Mouse (Mus musculus): ENCODE data around the gene Dhps.
A peak's percentile ranks its signal among the peaks of the same experiment; 100 is the strongest.

Dhps gene

GRCm38 (mm10) chr8:85062603-85063002 lies 9.0 kb upstream of the Dhps start:
- DNase-seq (ENCODE audit: low read depth) = no peak

- no peak for DNase-seq (ENCODE audit: low read depth)
These were observed 6.3 kb upstream of the Dhps start for GRCm38 (mm10) chr8:85065213-85065612.

GRCm38 (mm10) chr8:85067155-85067554 lies 4.4 kb upstream of the Dhps start:
- DNase-seq (ENCODE audit: low read depth) = no peak

DNA sequence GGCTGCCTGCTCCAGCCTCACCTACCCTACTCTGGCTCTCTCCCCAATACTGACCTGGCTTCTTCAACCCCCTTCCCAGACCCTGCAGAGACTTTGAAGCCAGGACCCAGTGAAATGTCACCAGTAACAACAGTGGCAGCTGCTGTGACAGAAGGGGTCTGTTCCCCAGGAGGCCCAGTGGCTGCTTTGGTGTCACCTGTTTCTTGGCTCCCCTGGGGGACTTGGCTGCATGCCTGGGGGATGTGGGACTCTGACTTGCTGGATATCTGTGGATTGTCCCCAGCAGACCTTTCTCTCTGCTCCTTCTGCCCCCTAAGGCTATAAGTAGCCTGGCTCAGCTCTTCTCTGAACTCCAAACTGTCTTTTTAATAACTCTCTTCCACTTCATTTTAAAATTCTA lies 3.6 kb upstream of the Dhps start, which contains the start of gene Gm5741:
Gm5741 (minus strand) TSS at position 1 of the 400 bp plus-strand sequence.
- DNase-seq (ENCODE audit: low read depth) = no peak

- no peak for DNase-seq (ENCODE audit: low read depth)
These were observed 516 bp upstream of the Dhps start for GRCm38 (mm10) chr8:85071041-85071440.

GRCm38 (mm10) chr8:85072364-85072929 lies 890 bp downstream of the Dhps start:
- no peak for DNase-seq (ENCODE audit: low read depth)

- DNase-seq (ENCODE audit: low read depth) = no peak
These were observed 1.6 kb downstream of the Dhps start for GRCm38 (mm10) chr8:85073041-85073612.

GRCm38 (mm10) chr8:85074167-85074566 lies 2.6 kb downstream of the Dhps start:
- DNase-seq (ENCODE audit: low read depth) = no peak

DNA sequence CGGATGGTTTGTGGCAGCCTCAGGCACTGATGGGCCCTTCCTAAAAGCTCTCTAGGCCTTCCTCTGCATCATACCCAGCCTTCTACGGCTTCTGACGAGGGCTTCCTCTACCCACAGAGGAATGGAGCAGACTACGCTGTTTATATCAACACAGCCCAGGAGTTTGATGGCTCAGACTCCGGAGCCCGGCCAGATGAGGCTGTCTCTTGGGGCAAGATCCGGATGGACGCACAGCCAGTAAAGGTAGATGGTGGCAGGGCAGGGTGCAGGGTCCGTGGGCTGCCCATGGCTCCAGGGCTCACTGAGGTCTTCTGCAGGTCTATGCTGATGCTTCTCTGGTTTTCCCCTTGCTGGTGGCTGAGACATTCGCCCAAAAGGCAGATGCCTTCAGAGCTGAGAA lies 3.1 kb downstream of the Dhps start:
- DNase-seq (ENCODE audit: low read depth) = no peak

DNA sequence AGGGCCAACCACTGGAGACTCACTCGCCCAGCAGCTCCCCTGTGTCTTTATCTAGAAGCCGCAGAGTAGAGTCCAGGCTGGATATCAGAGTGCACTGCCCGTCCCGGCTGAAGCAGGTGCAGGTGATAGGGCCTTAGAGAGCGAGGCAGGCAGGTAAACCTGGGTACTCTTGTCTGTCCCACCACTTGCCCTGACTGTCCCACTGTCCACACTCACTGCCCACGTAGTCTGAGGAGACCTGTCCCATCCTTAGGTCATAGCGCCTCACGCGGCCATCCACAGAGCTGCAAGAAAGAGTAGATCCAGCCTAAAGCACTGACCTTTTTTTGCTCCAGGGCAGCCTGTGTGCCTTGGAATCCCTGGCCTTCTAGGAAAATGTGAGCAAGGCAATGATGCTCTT lies 4.4 kb downstream of the Dhps start:
- DNase-seq (ENCODE audit: low read depth) = no peak

GRCm38 (mm10) chr8:85076993-85077392 lies 5.4 kb downstream of the Dhps start:
- DNase-seq (ENCODE audit: low read depth) = peak; percentile 90

- no peak for DNase-seq (ENCODE audit: low read depth)
These were observed 8.6 kb downstream of the Dhps start for GRCm38 (mm10) chr8:85080214-85080531.

DNA sequence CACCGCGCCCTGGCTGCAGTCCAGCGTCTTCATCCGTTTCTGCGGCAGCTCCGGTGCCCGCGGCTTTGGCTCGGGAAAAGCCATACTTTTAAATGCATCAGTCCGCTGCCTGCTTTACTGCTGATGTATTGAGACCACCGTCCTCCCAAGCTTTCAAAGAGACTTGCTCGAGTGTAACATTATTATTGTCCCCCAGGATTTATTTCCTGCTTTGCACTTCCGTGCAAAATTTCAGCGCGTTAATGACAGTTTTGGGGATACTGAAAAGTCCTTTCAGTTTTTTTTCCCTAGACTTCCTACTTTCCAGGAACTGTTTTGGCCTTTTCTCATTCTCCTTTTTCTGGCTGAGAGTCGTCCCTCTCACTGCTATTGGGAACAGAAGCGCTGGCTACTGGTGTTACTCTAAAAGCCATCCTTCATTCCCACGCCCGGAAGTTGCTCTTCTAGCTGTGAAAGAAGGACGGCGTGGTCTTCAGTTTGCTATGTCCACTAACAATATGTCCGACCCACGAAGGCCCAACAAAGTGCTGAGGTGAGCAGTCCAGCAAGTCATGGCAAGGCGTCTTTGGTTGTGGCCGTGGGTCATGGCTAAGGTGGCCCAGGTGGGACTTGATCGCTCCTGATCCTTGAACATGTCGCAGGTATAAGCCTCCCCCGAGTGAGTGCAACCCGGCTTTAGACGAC lies 9.1 kb downstream of the Dhps start, which contains the start of gene Wdr83os:
Wdr83os (plus strand) TSS at position 209 of the 684 bp plus-strand sequence.
- peak; percentile 93 for DNase-seq (ENCODE audit: low read depth)

GRCm38 (mm10) chr8:85081216-85081555 lies 9.6 kb downstream of the Dhps start, which contains the start of gene Wdr83:
Gene Wdr83 (minus strand): TSS chr8:85081306.
- DNase-seq (ENCODE audit: low read depth) = peak; percentile 83

- peak; percentile 45 for DNase-seq (ENCODE audit: low read depth)
These were observed 10.6 kb downstream of the Dhps start for GRCm38 (mm10) chr8:85082169-85082568.

GRCm38 (mm10) chr8:85083108-85083813 lies 11.7 kb downstream of the Dhps start, which contains the start of gene Man2b1:
Gene Man2b1 (plus strand): TSS chr8:85083270.
- DNase-seq (ENCODE audit: low read depth) = peak; percentile 96

DNA sequence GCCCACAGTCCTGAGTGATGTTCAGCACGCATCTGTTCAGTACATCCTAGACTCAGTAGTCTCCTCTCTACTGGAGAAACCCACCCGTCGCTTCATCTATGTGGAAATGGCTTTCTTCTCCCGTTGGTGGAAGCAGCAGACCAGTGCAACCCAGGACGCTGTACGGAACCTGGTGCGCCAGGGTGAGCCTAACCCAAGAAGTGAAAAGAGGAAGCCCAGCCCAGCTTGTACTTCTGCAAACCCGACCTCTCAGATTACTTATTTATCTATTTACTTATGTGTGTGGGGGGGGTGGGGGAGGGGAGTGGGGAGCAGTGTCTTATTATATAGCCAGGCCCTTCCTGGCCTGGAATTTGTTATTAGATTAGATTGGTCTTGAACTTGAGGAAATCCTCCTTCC lies 13.1 kb downstream of the Dhps start:
- no peak for DNase-seq (ENCODE audit: low read depth)

GRCm38 (mm10) chr8:85086238-85086637 lies 14.7 kb downstream of the Dhps start:
- peak; percentile 67 for DNase-seq (ENCODE audit: low read depth)

DNA sequence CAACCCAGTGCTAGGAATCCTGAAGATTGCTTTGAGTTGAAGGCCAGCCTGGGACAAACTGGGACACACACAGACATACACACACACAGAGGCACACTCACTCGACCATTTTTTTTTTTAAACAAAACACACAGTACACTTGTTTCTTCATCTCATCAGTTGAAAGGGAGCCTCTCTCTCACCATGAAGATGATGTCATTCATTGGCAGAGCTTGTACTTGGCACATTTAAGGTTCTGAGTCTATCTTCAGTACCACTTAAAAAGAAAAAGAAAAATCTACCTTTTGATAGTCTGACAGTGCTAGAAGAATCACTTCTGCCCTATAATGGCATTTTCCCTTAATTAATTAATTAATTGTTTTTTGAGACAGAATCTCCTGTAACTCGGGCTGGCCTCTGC lies 17.2 kb downstream of the Dhps start:
- DNase-seq (ENCODE audit: low read depth) = no peak

- no peak for DNase-seq (ENCODE audit: low read depth)
These were observed 19.3 kb downstream of the Dhps start for GRCm38 (mm10) chr8:85090856-85091255.

GRCm38 (mm10) chr8:85091526-85092090 lies 20.1 kb downstream of the Dhps start:
- no peak for DNase-seq (ENCODE audit: low read depth)

DNA sequence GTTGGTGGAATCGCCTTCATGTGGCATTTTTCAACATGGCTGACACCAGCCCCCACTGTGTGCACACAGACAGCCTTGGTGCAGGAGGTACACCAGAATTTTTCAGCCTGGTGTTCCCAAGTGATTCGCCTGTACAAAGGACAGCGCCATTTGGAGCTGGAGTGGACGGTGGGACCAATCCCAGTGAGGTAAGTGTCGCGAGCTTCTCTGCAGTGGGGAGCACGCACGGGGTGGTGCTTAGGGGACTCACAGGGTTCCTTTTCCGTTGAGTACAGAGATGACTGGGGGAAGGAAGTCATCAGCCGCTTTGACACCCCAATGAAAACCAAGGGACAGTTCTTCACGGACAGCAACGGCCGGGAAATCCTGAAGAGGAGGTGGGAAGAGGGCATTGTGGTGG lies 23.5 kb downstream of the Dhps start:
- no peak for DNase-seq (ENCODE audit: low read depth)

- no peak for DNase-seq (ENCODE audit: low read depth)
These were observed 24.0 kb downstream of the Dhps start for GRCm38 (mm10) chr8:85095566-85095965.
